Mouse (Mus musculus): ENCODE data around the gene Syt17. TPM values are rescaled to one million over a fixed set of nuclear protein-coding genes. Genes with fewer than 3 reads are reported as not detected.

Syt17 gene
- 1.5 TPM for polyA plus RNA-seq (2014; fragmentation: Illumina TruSeq; extraction: RNeasy Lipid Tissue Mini Kit (QIAGEN cat#74804); ENCODE audit: low read depth, low replicate concordance)

GRCm38 (mm10) chr7:118448134-118448967, at the start of gene Syt17:
Gene Syt17, minus strand, starts transcription at chr7:118448222.

GRCm38 (mm10) chr7:118491431-118492147, 43.6 kb upstream of the Syt17 start, which contains the start of gene Itpripl2:
Gene Itpripl2, minus strand, starts transcription at chr7:118491975.

Other genes starting within 250 kb of the Syt17 start
- 107 TPM for gene Smg1, start 204.6 kb downstream of the Syt17 start, polyA plus RNA-seq (2014; fragmentation: Illumina TruSeq; extraction: RNeasy Lipid Tissue Mini Kit (QIAGEN cat#74804); ENCODE audit: low read depth, low replicate concordance)
- gene Itpripl2, start 43.8 kb upstream of the Syt17 start, polyA plus RNA-seq (2014; fragmentation: Illumina TruSeq; extraction: RNeasy Lipid Tissue Mini Kit (QIAGEN cat#74804); ENCODE audit: low read depth, low replicate concordance): 25.7 TPM
- gene Coq7, start 85.1 kb upstream of the Syt17 start, polyA plus RNA-seq (2014; fragmentation: Illumina TruSeq; extraction: RNeasy Lipid Tissue Mini Kit (QIAGEN cat#74804); ENCODE audit: low read depth, low replicate concordance): 7.7 TPM
- 9.8 TPM for gene Tmc7, start 136.5 kb upstream of the Syt17 start, polyA plus RNA-seq (2014; fragmentation: Illumina TruSeq; extraction: RNeasy Lipid Tissue Mini Kit (QIAGEN cat#74804); ENCODE audit: low read depth, low replicate concordance)
- gene Tmc5, start 149.1 kb upstream of the Syt17 start, polyA plus RNA-seq (2014; fragmentation: Illumina TruSeq; extraction: RNeasy Lipid Tissue Mini Kit (QIAGEN cat#74804); ENCODE audit: low read depth, low replicate concordance): 82.5 TPM

Data from sigmoid colon, adult 10 weeks (tissue).